Mouse (Mus musculus) forebrain, embryonic 11.5 days (tissue): ENCODE measurements around the gene Pgam1. TPM values are rescaled to one million over a fixed set of nuclear protein-coding genes. Genes with fewer than 3 reads are reported as not detected.
A peak's percentile ranks its signal among the peaks of the same experiment; 100 is the strongest.

Source experiments
- ATAC-seq: fragments of 200-750 bp; cut with Nextera tagmentation; replicated peaks from 2 replicates; pipeline ENCODE4 v1.8.0; 2017; ENCODE audit warnings: moderate TSS enrichment; ENCODE audit not compliant: low FRiP score
- DNase-seq: peaks from one replicate; pipeline ENCODE4 v3.0.0-alpha.2; 2017; ENCODE audit warnings: low spot score
- H3K27ac ChIP-seq: fragments of 300-500 bp; sonication (generic); 2 replicates; pipeline ENCODE4 v1.5.1; 2014; ENCODE audit warnings: low read depth, low read length
- H3K27me3 ChIP-seq: fragments of 300-500 bp; sonication (generic); 2 replicates; pipeline ENCODE4 v1.6.1; 2014; ENCODE audit warnings: mild to moderate bottlenecking, low read length, mixed read lengths; ENCODE audit not compliant: control insufficient read depth, insufficient read depth
- H3K36me3 ChIP-seq: fragments of 300-500 bp; sonication (generic); 2 replicates; pipeline ENCODE4 v1.6.1; 2014; ENCODE audit warnings: mild to moderate bottlenecking, low read length, moderate library complexity, mixed read lengths; ENCODE audit not compliant: control insufficient read depth, insufficient read depth
- H3K4me1 ChIP-seq: fragments of 300-500 bp; sonication (generic); replicated peaks from 2 replicates; pipeline ENCODE4 v1.6.1; 2014; ENCODE audit warnings: low read length, mixed read lengths; ENCODE audit not compliant: control insufficient read depth, insufficient read depth
- H3K4me2 ChIP-seq: fragments of 300-500 bp; sonication (generic); 2 replicates; pipeline ENCODE4 v1.6.1; 2014; ENCODE audit warnings: low read depth, mild to moderate bottlenecking, low read length, moderate library complexity, mixed read lengths; ENCODE audit not compliant: severe bottlenecking
- H3K4me3 ChIP-seq: fragments of 300-500 bp; sonication (generic); 2 replicates; pipeline ENCODE4 v1.5.1; 2014; ENCODE audit warnings: low read depth, low read length
- H3K9ac ChIP-seq: fragments of 300-500 bp; sonication (generic); 2 replicates; pipeline ENCODE4 v1.6.1; 2014; ENCODE audit warnings: low read length
- H3K9me3 ChIP-seq: fragments of 300-500 bp; sonication (generic); 2 replicates; pipeline ENCODE4 v1.6.1; 2016; ENCODE audit warnings: low read length, mixed read lengths; ENCODE audit not compliant: control insufficient read depth
- WGBS: fragments of 180-500 bp; shearing (Covaris S2); extraction: QIAGEN DNeasy Blood & Tissue Kit; methylation state at CpG from one replicate; pipeline ENCODE4 v1.1.7; 2014; 5-methylcytosine and 5-hydroxymethylcytosine counted together
- polyA plus RNA-seq: library from polyadenylated mRNA; unstranded; fragments of >200 nt; fragmentation: Nextera tagmentation; extraction: Ambion mirVana; gene quantifications from 2 replicates; pipeline ENCODE4 v1.2.1, GENCODE M21; 2014

Pgam1 gene
- polyA plus RNA-seq, 1 experiment from 2014 or later = 901 TPM

- H3K27me3 ChIP-seq = no peaks in the 10 kb centered on the region
- peaks cover 17% of the 10 kb centered on the region for H3K36me3 ChIP-seq
- ATAC-seq = no peak
Measured at GRCm38 (mm10) chr19:41916853-41917252, 5.1 kb downstream of the Pgam1 start.

GRCm38 (mm10) chr19:41919471-41919870 is 7.7 kb downstream of the Pgam1 start:
- Histone ChIP-seq H3K9me3 (no peaks in the 10 kb centered on the region), H3K4me2 (no peak overlapping the region), H3K4me3 (no peak overlapping the region), H3K9ac (no peak overlapping the region), H3K27me3 (no peaks in the 10 kb centered on the region), H3K36me3 (peaks cover 17% of the 10 kb centered on the region), H3K4me1 (no peaks in the 10 kb centered on the region), H3K27ac (no peak overlapping the region)
- DNase-seq (no peak), ATAC-seq (no peak)
- WGBS = 72% methylated on average over 4 of the region's 4 CpGs

More at GRCm38 (mm10) chr19:41916853-41917252, 5.1 kb downstream of the Pgam1 start:
- peaks cover 5% of the 10 kb centered on the region for H3K4me1 ChIP-seq
- H3K4me2 ChIP-seq = no peak overlapping the region
- H3K27ac ChIP-seq = no peak overlapping the region
- no peak for DNase-seq
- no peak overlapping the region for H3K4me3 ChIP-seq
- no peak overlapping the region for H3K9ac ChIP-seq
- 93% methylated on average over 4 of the region's 4 CpGs for WGBS
- no peaks in the 10 kb centered on the region for H3K9me3 ChIP-seq

GRCm38 (mm10) chr19:41920412-41921067 is 8.8 kb downstream of the Pgam1 start:
- Histone ChIP-seq H3K9ac (no peak overlapping the region), H3K4me1 (no peaks in the 10 kb centered on the region), H3K9me3 (no peaks in the 10 kb centered on the region), H3K27ac (no peak overlapping the region), H3K4me3 (no peak overlapping the region), H3K36me3 (peaks cover 17% of the 10 kb centered on the region), H3K27me3 (no peaks in the 10 kb centered on the region), H3K4me2 (no peak overlapping the region)
- no peak for ATAC-seq
- WGBS = 86% methylated on average over 5 of the region's 5 CpGs
- no peak for DNase-seq

GRCm38 (mm10) chr19:41932686-41933085 is 21.0 kb downstream of the Pgam1 start:
- peak overlapping the region; percentile 78 for H3K9ac ChIP-seq
- peak overlapping the region; percentile 73 for H3K4me2 ChIP-seq
- no peak for DNase-seq
- H3K27ac ChIP-seq = no peak overlapping the region
- WGBS = under 1% methylated on average over 28 of the region's 28 CpGs
- peak; percentile 7 for ATAC-seq
- no peaks in the 10 kb centered on the region for H3K27me3 ChIP-seq
- peaks cover 6% of the 10 kb centered on the region for H3K4me1 ChIP-seq
- no peaks in the 10 kb centered on the region for H3K36me3 ChIP-seq
- no peaks in the 10 kb centered on the region for H3K9me3 ChIP-seq
- H3K4me3 ChIP-seq = peak overlapping the region; percentile 87

- no peaks in the 10 kb centered on the region; the same call in 1 of the 2 replicates for H3K36me3 ChIP-seq
- DNase-seq = peak; percentile 98
- no peaks in the 10 kb centered on the region for H3K27me3 ChIP-seq
- peak within 1 kb of the TSS; percentile 78 for H3K9ac ChIP-seq
- no peaks in the 10 kb centered on the region for H3K9me3 ChIP-seq
- peak; percentile 100 for ATAC-seq
- peak within 1 kb of the TSS; percentile 87 for H3K4me3 ChIP-seq
- peak within 1 kb of the TSS; percentile 73 for H3K4me2 ChIP-seq
- WGBS = under 1% methylated on average over 47 of the region's 47 CpGs
- no peak within 1 kb of the TSS for H3K27ac ChIP-seq
- peaks cover 6% of the 10 kb centered on the region for H3K4me1 ChIP-seq
Measured at GRCm38 (mm10) chr19:41933179-41934086, 21.7 kb downstream of the Pgam1 start, which contains the start of the genes Exosc1 and Zdhhc16. TSS of gene Exosc1 (minus strand) at chr19:41933423. TSS of gene Zdhhc16 (plus strand) at chr19:41933480.

GRCm38 (mm10) chr19:41934124-41934523 is 22.4 kb downstream of the Pgam1 start:
- peak overlapping the region; percentile 74 for H3K9ac ChIP-seq
- no peak overlapping the region for H3K27ac ChIP-seq
- peaks cover 6% of the 10 kb centered on the region for H3K4me1 ChIP-seq
- H3K4me3 ChIP-seq = peak overlapping the region; percentile 87
- no peaks in the 10 kb centered on the region for H3K27me3 ChIP-seq
- DNase-seq (no peak), ATAC-seq (no peak)
- H3K36me3 ChIP-seq = no peaks in the 10 kb centered on the region; the same call in 1 of the 2 replicates
- 46% methylated on average over 6 of the region's 6 CpGs for WGBS
- H3K9me3 ChIP-seq = no peaks in the 10 kb centered on the region
- peak overlapping the region; percentile 73 for H3K4me2 ChIP-seq

GRCm38 (mm10) chr19:41935921-41936320 is 24.2 kb downstream of the Pgam1 start:
- 89% methylated on average over 1 of the region's 1 CpGs for WGBS
- ATAC-seq = no peak
- H3K36me3 ChIP-seq = peaks cover 3% of the 10 kb centered on the region; the same call in 1 of the 2 replicates

GRCm38 (mm10) chr19:41938539-41938938 is 26.8 kb downstream of the Pgam1 start:
- H3K27me3 ChIP-seq = no peaks in the 10 kb centered on the region
- DNase-seq (no peak), ATAC-seq (no peak)
- no peaks in the 10 kb centered on the region for H3K9me3 ChIP-seq
- peaks cover 16% of the 10 kb centered on the region for H3K36me3 ChIP-seq
- H3K4me1 ChIP-seq = peaks cover 4% of the 10 kb centered on the region
- no peak overlapping the region for H3K4me2 ChIP-seq
- H3K9ac ChIP-seq = no peak overlapping the region
- no peak overlapping the region for H3K4me3 ChIP-seq
- H3K27ac ChIP-seq = no peak overlapping the region
- 95% methylated on average over 5 of the region's 5 CpGs for WGBS

More at GRCm38 (mm10) chr19:41935921-41936320, 24.2 kb downstream of the Pgam1 start:
- no peak overlapping the region for H3K4me2 ChIP-seq
- no peak overlapping the region for H3K27ac ChIP-seq
- H3K9me3 ChIP-seq = no peaks in the 10 kb centered on the region
- no peaks in the 10 kb centered on the region for H3K27me3 ChIP-seq
- no peak for DNase-seq
- no peak overlapping the region for H3K9ac ChIP-seq
- H3K4me3 ChIP-seq = no peak overlapping the region
- H3K4me1 ChIP-seq = peaks cover 6% of the 10 kb centered on the region
